Mouse (Mus musculus) limb, embryonic 13.5 days (tissue): Measurements from ENCODE around the gene Prkcg. TPM values are rescaled to one million over a fixed set of nuclear protein-coding genes. Genes with fewer than 3 reads are reported as not detected.
A peak's percentile ranks its signal among the peaks of the same experiment; 100 is the strongest.

ENCODE experiments used
- ATAC-seq: fragments of 200-750 bp; cut with Nextera tagmentation; 2 replicates; pipeline ENCODE4 v1.8.0; 2017; ENCODE audit warnings: low read depth, moderate number of reproducible peaks, moderate TSS enrichment; ENCODE audit not compliant: low FRiP score
- H3K27ac ChIP-seq: fragments of 300-500 bp; sonication (generic); 2 replicates; pipeline ENCODE4 v1.5.1; 2015; ENCODE audit warnings: inconsistent platforms, mild to moderate bottlenecking, moderate library complexity
- H3K27me3 ChIP-seq: fragments of 300-500 bp; sonication (generic); 2 replicates; pipeline ENCODE4 v1.6.1; 2015; ENCODE audit warnings: mild to moderate bottlenecking, inconsistent platforms
- H3K36me3 ChIP-seq: fragments of 300-500 bp; sonication (generic); 2 replicates; pipeline ENCODE4 v1.6.1; 2015; ENCODE audit warnings: inconsistent platforms, mild to moderate bottlenecking, moderate library complexity
- H3K4me1 ChIP-seq: fragments of 300-500 bp; sonication (generic); 2 replicates; pipeline ENCODE4 v1.6.1; 2015; ENCODE audit warnings: inconsistent platforms
- H3K4me2 ChIP-seq: fragments of 300-500 bp; sonication (generic); replicated peaks from 2 replicates; pipeline ENCODE4 v1.6.1; 2015; ENCODE audit warnings: inconsistent platforms, mild to moderate bottlenecking, moderate library complexity
- H3K4me3 ChIP-seq: fragments of 300-500 bp; sonication (generic); 2 replicates; pipeline ENCODE4 v1.5.1; 2015; ENCODE audit warnings: moderate library complexity, mild to moderate bottlenecking, inconsistent platforms
- H3K9ac ChIP-seq: fragments of 300-500 bp; sonication (generic); 2 replicates; pipeline ENCODE4 v1.6.1; 2015; ENCODE audit warnings: mild to moderate bottlenecking, inconsistent platforms
- H3K9me3 ChIP-seq: fragments of 300-500 bp; sonication (generic); 2 replicates; pipeline ENCODE4 v1.6.1; 2016; ENCODE audit warnings: inconsistent platforms
- WGBS: fragments of 180-500 bp; shearing (Covaris S2); methylation state at CpG from one replicate; pipeline ENCODE4 v1.1.7; 2015; 5-methylcytosine and 5-hydroxymethylcytosine counted together
- polyA plus RNA-seq: library from polyadenylated mRNA; unstranded; fragments of >200 nt; fragmentation: Nextera tagmentation; extraction: Ambion mirVana; gene quantifications from 2 replicates; pipeline ENCODE4 v1.2.1, GENCODE M21; 2015

The Prkcg gene
- polyA plus RNA-seq, 1 experiment from 2014 or later = 0.23 TPM

- peak overlapping the region; percentile 46 for H3K4me2 ChIP-seq
- H3K27ac ChIP-seq = no peak overlapping the region
- H3K36me3 ChIP-seq = no peaks in the 10 kb centered on the region
- ATAC-seq = 0 out of 2 replicates have a peak, but pooled peaks have one; percentile 17
- peak overlapping the region; percentile 14; the same call in 1 of the 2 replicates for H3K4me3 ChIP-seq
- H3K9ac ChIP-seq = peak overlapping the region; percentile 39; the same call in 1 of the 2 replicates
- H3K27me3 ChIP-seq = peaks cover 12% of the 10 kb centered on the region
- H3K4me1 ChIP-seq = peaks cover 21% of the 10 kb centered on the region
- WGBS = 19% methylated on average over 31 of the region's 31 CpGs
- H3K9me3 ChIP-seq = no peaks in the 10 kb centered on the region
These were observed 41.0 kb downstream of the Prkcg start for GRCm38 (mm10) chr7:3329776-3330546.

- peak overlapping the region; percentile 80 for H3K4me2 ChIP-seq
These were observed 42.2 kb downstream of the Prkcg start for GRCm38 (mm10) chr7:3331171-3331570.

GRCm38 (mm10) chr7:3331581-3332223, 42.7 kb downstream of the Prkcg start:
- H3K9ac ChIP-seq = peak overlapping the region; percentile 43; the same call in 1 of the 2 replicates
- no peaks in the 10 kb centered on the region for H3K9me3 ChIP-seq
- H3K4me2 ChIP-seq = peak overlapping the region; percentile 80
- WGBS = under 1% methylated on average over 27 of the region's 27 CpGs
- ATAC-seq = peak; percentile 95
- 0 out of 2 replicates have a peak, but pooled peaks cover 5% of the 10 kb centered on the region for H3K36me3 ChIP-seq
- peaks cover 12% of the 10 kb centered on the region for H3K27me3 ChIP-seq
- H3K4me3 ChIP-seq = peak overlapping the region; percentile 68
- H3K27ac ChIP-seq = peak overlapping the region; percentile 91
- H3K4me1 ChIP-seq = peaks cover 21% of the 10 kb centered on the region

More at GRCm38 (mm10) chr7:3331171-3331570, 42.2 kb downstream of the Prkcg start:
- peak overlapping the region; percentile 43; the same call in 1 of the 2 replicates for H3K9ac ChIP-seq
- peak; percentile 1; the same call in 1 of the 2 replicates for ATAC-seq
- H3K4me1 ChIP-seq = peaks cover 21% of the 10 kb centered on the region
- peak overlapping the region; percentile 68 for H3K4me3 ChIP-seq
- H3K36me3 ChIP-seq = 0 out of 2 replicates have a peak, but pooled peaks cover under 1% of the 10 kb centered on the region
- WGBS = 52% methylated on average over 6 of the region's 6 CpGs
- peaks cover 12% of the 10 kb centered on the region for H3K27me3 ChIP-seq
- H3K9me3 ChIP-seq = no peaks in the 10 kb centered on the region
- no peak overlapping the region for H3K27ac ChIP-seq

- 2% methylated on average over 4 of the region's 4 CpGs for WGBS
- peak overlapping the region; percentile 80 for H3K4me2 ChIP-seq
- H3K4me1 ChIP-seq = peaks cover 21% of the 10 kb centered on the region
- peak overlapping the region; percentile 91 for H3K27ac ChIP-seq
- no peaks in the 10 kb centered on the region for H3K9me3 ChIP-seq
- peaks cover 12% of the 10 kb centered on the region for H3K27me3 ChIP-seq
- H3K4me3 ChIP-seq = peak overlapping the region; percentile 68
- H3K9ac ChIP-seq = peak overlapping the region; percentile 82; the same call in 1 of the 2 replicates
- no peak for ATAC-seq
- peaks cover 6% of the 10 kb centered on the region; the same call in 1 of the 2 replicates for H3K36me3 ChIP-seq
These were observed 43.2 kb downstream of the Prkcg start for GRCm38 (mm10) chr7:3332224-3332615.

GRCm38 (mm10) chr7:3332619-3333521, 43.9 kb downstream of the Prkcg start, which contains the start of gene Cacng7:
Cacng7 (plus strand) TSS chr7:3332955.
- Histone ChIP-seq H3K4me1 (peaks cover 21% of the 10 kb centered on the region), H3K9ac (peak within 1 kb of the TSS; percentile 82), H3K27ac (peak within 1 kb of the TSS; percentile 91), H3K9me3 (no peaks in the 10 kb centered on the region), H3K36me3 (peaks cover 11% of the 10 kb centered on the region), H3K4me2 (peak within 1 kb of the TSS; percentile 80), H3K27me3 (peaks cover 12% of the 10 kb centered on the region), H3K4me3 (peak within 1 kb of the TSS; percentile 68)
- WGBS = under 1% methylated on average over 59 of the region's 65 CpGs
- peak; percentile 31; the same call in 1 of the 2 replicates for ATAC-seq

GRCm38 (mm10) chr7:3333542-3333941, 44.6 kb downstream of the Prkcg start:
- Histone ChIP-seq H3K9me3 (no peaks in the 10 kb centered on the region), H3K4me3 (peak overlapping the region; percentile 68), H3K9ac (peak overlapping the region; percentile 82), H3K4me2 (peak overlapping the region; percentile 80), H3K27me3 (peaks cover 12% of the 10 kb centered on the region), H3K27ac (peak overlapping the region; percentile 91), H3K36me3 (peaks cover 16% of the 10 kb centered on the region), H3K4me1 (peaks cover 21% of the 10 kb centered on the region)
- WGBS = 9% methylated on average over 5 of the region's 5 CpGs
- no peak for ATAC-seq

- no peak for ATAC-seq
- no peak overlapping the region for H3K4me3 ChIP-seq
- 70% methylated on average over 17 of the region's 17 CpGs for WGBS
These were observed 47.4 kb downstream of the Prkcg start for GRCm38 (mm10) chr7:3336412-3336811.

GRCm38 (mm10) chr7:3338286-3338935, 49.4 kb downstream of the Prkcg start:
- Histone ChIP-seq H3K9me3 (no peaks in the 10 kb centered on the region), H3K4me2 (no peak overlapping the region), H3K9ac (no peak overlapping the region), H3K4me3 (no peak overlapping the region), H3K4me1 (peaks cover 8% of the 10 kb centered on the region), H3K27me3 (no peaks in the 10 kb centered on the region), H3K36me3 (peaks cover 58% of the 10 kb centered on the region), H3K27ac (no peak overlapping the region)
- WGBS = 82% methylated on average over 11 of the region's 11 CpGs
- ATAC-seq = no peak

More at GRCm38 (mm10) chr7:3336412-3336811, 47.4 kb downstream of the Prkcg start:
- Histone ChIP-seq H3K27me3 (no peaks in the 10 kb centered on the region), H3K9me3 (no peaks in the 10 kb centered on the region), H3K27ac (no peak overlapping the region), H3K9ac (0 out of 2 replicates have a peak overlapping the region, but pooled peaks have one; percentile 19), H3K36me3 (peaks cover 40% of the 10 kb centered on the region), H3K4me1 (peaks cover 9% of the 10 kb centered on the region), H3K4me2 (no peak overlapping the region)

GRCm38 (mm10) chr7:3339010-3339409, 50.0 kb downstream of the Prkcg start:
- peaks cover 64% of the 10 kb centered on the region for H3K36me3 ChIP-seq
- whole genome bisulfite sequencing = 92% methylated on average over 11 of the region's 11 CpGs
- no peaks in the 10 kb centered on the region for H3K27me3 ChIP-seq
- peaks cover 2% of the 10 kb centered on the region for H3K4me1 ChIP-seq
- no peak overlapping the region for H3K4me3 ChIP-seq
- H3K9me3 ChIP-seq = no peaks in the 10 kb centered on the region
- ATAC-seq = no peak
- H3K27ac ChIP-seq = no peak overlapping the region
- no peak overlapping the region for H3K4me2 ChIP-seq
- no peak overlapping the region for H3K9ac ChIP-seq

GRCm38 (mm10) chr7:3343861-3344260, 54.9 kb downstream of the Prkcg start:
- Histone ChIP-seq H3K9me3 (no peaks in the 10 kb centered on the region), H3K9ac (no peak overlapping the region), H3K36me3 (peaks cover 84% of the 10 kb centered on the region), H3K4me1 (no peaks in the 10 kb centered on the region), H3K27ac (no peak overlapping the region), H3K27me3 (no peaks in the 10 kb centered on the region), H3K4me3 (no peak overlapping the region), H3K4me2 (no peak overlapping the region)
- ATAC-seq = no peak
- WGBS = 80% methylated on average over 3 of the region's 3 CpGs

GRCm38 (mm10) chr7:3345301-3345700, 56.3 kb downstream of the Prkcg start:
- H3K4me3 ChIP-seq = no peak overlapping the region
- no peak overlapping the region for H3K4me2 ChIP-seq
- H3K27ac ChIP-seq = no peak overlapping the region
- no peaks in the 10 kb centered on the region for H3K9me3 ChIP-seq
- peaks cover 88% of the 10 kb centered on the region for H3K36me3 ChIP-seq
- no peaks in the 10 kb centered on the region for H3K27me3 ChIP-seq
- 85% methylated on average over 3 of the region's 3 CpGs for WGBS
- no peak for ATAC-seq
- H3K4me1 ChIP-seq = no peaks in the 10 kb centered on the region
- H3K9ac ChIP-seq = no peak overlapping the region
